Mouse (Mus musculus) lung, postnatal 0 days (tissue): ENCODE data around the gene Zbtb7b. TPM values are rescaled to one million over a fixed set of nuclear protein-coding genes. Genes with fewer than 3 reads are reported as not detected.
A peak's percentile ranks its signal among the peaks of the same experiment; 100 is the strongest.

ENCODE experiments used
- ATAC-seq: fragments of 200-750 bp; cut with Nextera tagmentation; 2 replicates; pipeline ENCODE4 v1.8.0; 2017; ENCODE audit warnings: moderate library complexity
- DNase-seq: peaks from one replicate; pipeline ENCODE4 v3.0.0-alpha.2; 2016; ENCODE audit warnings: low spot score
- H3K27ac ChIP-seq: fragments of 300-500 bp; sonication (generic); 2 replicates; pipeline ENCODE4 v1.5.1; 2014; ENCODE audit warnings: antibody characterized with exemption, mild to moderate bottlenecking, low read length, mixed read lengths
- H3K27me3 ChIP-seq: fragments of 300-500 bp; sonication (generic); replicated peaks from 2 replicates; pipeline ENCODE4 v1.6.1; 2014; ENCODE audit warnings: low read length, mixed read lengths; ENCODE audit not compliant: insufficient read depth
- H3K36me3 ChIP-seq: fragments of 300-500 bp; sonication (generic); 2 replicates; pipeline ENCODE4 v1.6.1; 2014; ENCODE audit warnings: low read length, mixed read lengths; ENCODE audit not compliant: insufficient read depth
- H3K4me1 ChIP-seq: fragments of 300-500 bp; sonication (generic); 2 replicates; pipeline ENCODE4 v1.6.1; 2014; ENCODE audit warnings: antibody characterized with exemption, low read depth, low read length, mixed read lengths; ENCODE audit not compliant: insufficient read depth
- H3K4me2 ChIP-seq: fragments of 300-500 bp; sonication (generic); replicated peaks from 2 replicates; pipeline ENCODE4 v1.6.1; 2014; ENCODE audit warnings: low read depth, mild to moderate bottlenecking, low read length, moderate library complexity, mixed read lengths
- H3K4me3 ChIP-seq: fragments of 300-500 bp; sonication (generic); 2 replicates; pipeline ENCODE4 v1.5.1; 2014; ENCODE audit warnings: low read depth, low read length
- H3K9ac ChIP-seq: fragments of 300-500 bp; sonication (generic); replicated peaks from 2 replicates; pipeline ENCODE4 v1.6.1; 2014; ENCODE audit warnings: low read depth, mild to moderate bottlenecking
- H3K9me3 ChIP-seq: fragments of 300-500 bp; sonication (generic); 2 replicates; pipeline ENCODE4 v1.6.1; 2016; ENCODE audit warnings: low read length, mixed read lengths
- CTCF ChIP-seq: IDR thresholded peaks from 2 replicates; pipeline ENCODE4 v1.5.1; 2016; ENCODE audit warnings: antibody characterized with exemption, mild to moderate bottlenecking
- EP300 ChIP-seq: IDR thresholded peaks from 2 replicates; pipeline ENCODE4 v1.6.1; 2016; ENCODE audit warnings: antibody characterized with exemption, mild to moderate bottlenecking, control low read depth
- WGBS: fragments of 180-500 bp; shearing (Covaris S2); extraction: QIAGEN DNeasy Blood & Tissue Kit; methylation state at CpG from one replicate; pipeline ENCODE4 v1.1.7; 2014; 5-methylcytosine and 5-hydroxymethylcytosine counted together
- polyA plus RNA-seq: library from polyadenylated mRNA; unstranded; fragments of >200 nt; fragmentation: Nextera tagmentation; extraction: Ambion mirVana; gene quantifications from 2 replicates; pipeline ENCODE4 v1.2.1, GENCODE M21; 2015

Zbtb7b gene
- polyA plus RNA-seq = 6.4 and 7.3 TPM in 2 replicates

DNA sequence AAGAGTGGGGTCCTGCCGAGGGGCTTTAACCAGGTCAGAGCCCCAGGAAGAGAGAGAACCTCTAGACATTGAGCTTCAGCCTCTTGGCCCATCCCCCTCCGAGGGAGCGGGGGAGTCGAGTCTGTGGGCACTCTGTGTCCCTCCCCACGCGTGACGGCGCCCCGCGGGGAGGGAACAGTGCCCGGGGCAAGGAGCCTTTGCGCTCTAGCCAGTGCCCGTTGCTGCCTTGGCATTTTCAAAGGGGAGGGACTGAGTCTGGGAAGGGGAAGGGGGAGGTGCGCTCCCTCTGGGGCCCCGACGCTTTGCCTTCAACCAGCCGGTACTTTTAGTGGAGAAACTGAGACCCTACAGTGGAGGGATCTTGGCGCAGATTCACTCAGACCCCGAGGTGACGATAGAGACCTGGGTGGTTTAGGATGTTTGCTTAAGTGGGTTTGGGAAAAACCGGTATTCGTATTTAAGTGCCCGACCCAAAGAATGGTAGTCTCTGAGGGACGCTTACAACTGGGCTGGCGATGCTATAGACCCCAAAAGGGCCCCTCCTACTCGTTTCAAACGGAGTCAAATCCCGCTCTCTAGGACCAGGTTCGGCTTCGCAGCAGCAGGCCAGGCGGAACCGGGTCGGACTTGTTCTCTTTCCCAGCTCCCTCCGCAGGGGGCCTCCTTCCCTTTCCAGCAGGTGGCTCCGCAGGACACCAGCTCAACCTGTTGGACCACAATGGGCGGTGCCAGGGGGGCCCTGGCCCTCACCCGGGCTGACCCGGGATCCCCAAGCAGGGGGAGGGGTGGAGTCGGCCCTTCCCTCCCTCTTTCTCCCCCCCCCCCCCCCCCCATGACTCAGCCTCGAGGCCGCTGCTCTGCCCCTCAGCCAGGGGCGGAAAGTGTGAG, at the start of gene Zbtb7b:
TSS of gene Zbtb7b (minus strand) at position 771 of the 888 bp plus-strand sequence.
- peak within 1 kb of the TSS; percentile 65 for H3K9ac ChIP-seq
- peaks cover 16% of the 10 kb centered on the region for H3K4me1 ChIP-seq
- under 1% methylated on average over 38 of the region's 42 CpGs for WGBS
- no peaks in the 10 kb centered on the region for H3K9me3 ChIP-seq
- DNase-seq (peak; percentile 92), ATAC-seq (peak; percentile 68)
- H3K4me2 ChIP-seq = peak within 1 kb of the TSS; percentile 99
- H3K27ac ChIP-seq = peak within 1 kb of the TSS; percentile 97
- H3K36me3 ChIP-seq = no peaks in the 10 kb centered on the region
- H3K4me3 ChIP-seq = peak within 1 kb of the TSS; percentile 78
- TF ChIP-seq EP300 (0 out of 2 replicates have a peak, but pooled peaks have one; percentile 25), CTCF (peak; percentile 62)
- no peaks in the 10 kb centered on the region for H3K27me3 ChIP-seq

DNA sequence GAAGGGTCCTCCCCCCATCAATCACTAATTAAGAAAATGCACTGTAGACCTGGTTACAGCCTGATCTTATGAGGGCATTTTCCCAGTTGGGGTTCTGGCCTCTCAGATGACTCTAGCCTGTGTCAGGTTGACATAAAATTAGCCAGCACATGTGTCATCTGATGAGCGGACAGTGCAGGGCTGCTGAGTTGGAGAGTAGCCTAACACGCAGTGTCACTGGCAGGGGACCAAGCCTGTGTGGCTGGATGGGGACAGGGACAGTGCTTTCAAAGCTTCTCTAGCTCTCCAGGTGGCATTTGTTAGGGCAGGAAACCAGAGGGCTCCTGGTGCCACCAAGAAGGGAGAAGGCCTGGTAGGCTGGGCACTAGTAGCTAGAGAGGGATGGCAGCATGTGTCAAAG, 46.1 kb upstream of the Zbtb7b start:
- no peaks in the 10 kb centered on the region for H3K27me3 ChIP-seq
- no peak overlapping the region for H3K9ac ChIP-seq
- H3K27ac ChIP-seq = no peak overlapping the region
- no peak overlapping the region for H3K4me3 ChIP-seq
- peaks cover 9% of the 10 kb centered on the region; the same call in 1 of the 2 replicates for H3K4me1 ChIP-seq
- 89% methylated on average over 2 of the region's 2 CpGs for WGBS
- H3K4me2 ChIP-seq = no peak overlapping the region
- ATAC-seq (no peak), DNase-seq (no peak)
- no peaks in the 10 kb centered on the region for H3K9me3 ChIP-seq
- TF ChIP-seq EP300 = no peak
- TF ChIP-seq CTCF = no peak
- H3K36me3 ChIP-seq = peaks cover 8% of the 10 kb centered on the region; the same call in 1 of the 2 replicates

DNA sequence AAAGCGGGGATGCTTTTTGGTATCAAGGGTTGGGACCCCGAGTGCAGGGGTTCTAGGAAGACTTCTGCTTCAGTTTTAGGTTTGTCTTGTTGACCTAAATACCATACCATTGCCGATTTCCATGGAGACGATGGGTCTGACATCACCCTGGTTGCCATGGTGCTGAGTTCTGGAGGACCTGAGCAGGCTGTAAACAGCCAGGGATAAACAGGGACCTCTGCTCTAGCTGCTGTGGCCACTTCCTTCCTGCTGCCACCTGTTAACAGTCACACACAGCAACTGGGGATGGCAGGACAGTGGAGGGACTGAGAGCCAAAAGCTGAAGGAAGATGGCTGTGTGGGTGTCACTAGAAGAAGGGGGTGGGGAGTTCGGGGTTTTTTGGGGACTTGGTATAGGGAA, 42.7 kb upstream of the Zbtb7b start:
- ATAC-seq (peak; percentile 69), DNase-seq (peak; percentile 71)
- 29% methylated on average over 5 of the region's 5 CpGs for WGBS
- no peak for TF ChIP-seq CTCF
- no peaks in the 10 kb centered on the region for H3K9me3 ChIP-seq
- no peaks in the 10 kb centered on the region for H3K27me3 ChIP-seq
- peak overlapping the region; percentile 45 for H3K9ac ChIP-seq
- H3K27ac ChIP-seq = peak overlapping the region; percentile 84
- peak overlapping the region; percentile 63 for H3K4me2 ChIP-seq
- peaks cover 14% of the 10 kb centered on the region for H3K36me3 ChIP-seq
- H3K4me1 ChIP-seq = peaks cover 9% of the 10 kb centered on the region; the same call in 1 of the 2 replicates
- peak overlapping the region; percentile 44 for H3K4me3 ChIP-seq

DNA sequence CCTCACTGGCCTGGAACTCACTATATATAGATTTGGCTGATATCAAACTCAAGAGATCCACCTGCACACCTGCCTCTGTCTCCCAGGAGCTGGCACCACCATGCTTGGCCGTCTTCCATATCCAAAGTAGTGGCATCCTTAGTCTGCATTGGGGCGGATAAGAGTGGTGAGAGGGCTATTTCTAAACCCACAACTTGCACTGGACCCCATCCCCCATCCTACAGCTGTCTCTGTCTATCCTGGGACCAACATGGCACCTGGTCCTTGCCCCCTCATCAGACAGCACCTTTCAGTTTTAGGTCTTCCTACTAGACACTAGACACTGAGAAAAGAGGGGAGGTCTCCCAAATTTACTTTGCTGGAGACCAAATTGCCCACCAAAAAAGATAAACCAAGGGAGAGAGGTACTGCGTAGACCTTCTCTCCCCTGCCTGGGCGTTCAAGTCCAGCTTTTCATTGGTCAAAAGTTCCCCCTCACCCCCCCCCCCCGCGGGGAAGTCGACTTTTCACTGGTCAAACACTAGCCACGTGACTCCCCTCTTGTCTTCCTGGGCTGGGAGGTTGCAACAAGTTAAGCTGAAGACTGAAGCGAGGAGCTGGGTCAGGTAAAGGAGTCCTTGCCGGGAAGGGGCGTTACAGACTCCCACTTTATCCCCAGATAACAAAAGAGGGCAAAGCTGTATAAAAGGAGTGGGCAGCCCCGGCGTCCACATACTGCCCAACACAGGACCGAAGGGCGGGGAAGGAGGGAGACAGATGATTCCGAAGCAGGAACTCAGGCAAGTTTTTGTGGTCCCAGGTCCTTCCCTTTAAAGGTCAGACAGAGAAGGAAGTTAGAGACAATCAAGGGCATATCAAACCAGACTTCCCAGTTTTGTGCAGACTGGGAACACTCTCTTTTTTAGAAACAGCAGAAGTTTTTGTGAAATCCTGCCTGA, 41.9 kb upstream of the Zbtb7b start, which contains the start of gene Pbxip1:
TSS of gene Pbxip1 (plus strand) at position 531 of the 938 bp plus-strand sequence.
- H3K27ac ChIP-seq = peak within 1 kb of the TSS; percentile 84
- H3K4me1 ChIP-seq = peaks cover 10% of the 10 kb centered on the region
- 6% methylated on average over 16 of the region's 16 CpGs for WGBS

DNA sequence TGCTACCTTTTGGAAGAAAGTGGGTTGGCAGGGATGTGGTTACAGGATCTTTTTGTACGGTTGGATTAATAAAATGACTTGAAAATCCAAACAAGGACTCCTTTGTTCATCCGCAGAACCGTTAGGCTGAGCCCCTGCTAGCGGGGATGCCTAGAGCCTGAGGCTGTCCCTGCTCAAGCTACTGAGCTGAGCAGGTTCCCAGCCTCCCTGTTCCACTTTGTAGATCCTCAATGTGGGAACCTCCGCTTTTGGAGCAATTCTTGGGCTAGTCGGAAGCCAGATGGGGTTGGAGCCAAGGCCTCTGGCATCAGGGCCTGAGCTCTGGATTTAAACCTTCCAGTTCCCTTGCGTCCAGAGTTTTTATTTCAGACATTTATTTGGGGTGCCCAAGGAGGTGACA, 40.5 kb upstream of the Zbtb7b start:
- TF ChIP-seq CTCF = no peak
- TF ChIP-seq EP300 = no peak
- H3K9me3 ChIP-seq = no peaks in the 10 kb centered on the region
- 76% methylated on average over 7 of the region's 7 CpGs for WGBS
- H3K9ac ChIP-seq = no peak overlapping the region
- no peak overlapping the region for H3K4me2 ChIP-seq
- ATAC-seq = no peak
- no peak overlapping the region for H3K27ac ChIP-seq
- H3K4me3 ChIP-seq = no peak overlapping the region
- H3K36me3 ChIP-seq = peaks cover 14% of the 10 kb centered on the region; the same call in 1 of the 2 replicates
- H3K4me1 ChIP-seq = peaks cover 17% of the 10 kb centered on the region
- DNase-seq = no peak
- no peaks in the 10 kb centered on the region for H3K27me3 ChIP-seq

More for the DNA sequence above, 41.9 kb upstream of the Zbtb7b start, which contains the start of gene Pbxip1:
- ATAC-seq = peak; percentile 91
- no peaks in the 10 kb centered on the region for H3K27me3 ChIP-seq
- DNase-seq = peak; percentile 96
- peaks cover 14% of the 10 kb centered on the region for H3K36me3 ChIP-seq
- H3K9ac ChIP-seq = peak within 1 kb of the TSS; percentile 45
- H3K4me3 ChIP-seq = peak within 1 kb of the TSS; percentile 44
- TF ChIP-seq EP300 (no peak), CTCF (no peak)
- H3K9me3 ChIP-seq = no peaks in the 10 kb centered on the region
- peak within 1 kb of the TSS; percentile 63 for H3K4me2 ChIP-seq
